Mouse (Mus musculus): ENCODE data around the gene Mul1.
"Not testable (repeated sequence)": the region's sequence is repeated elsewhere in the genome, so short reads cannot be mapped to it uniquely, and the experiment has no call there.

The Mul1 gene

GRCm38 (mm10) chr4:138434347-138435316, at the start of gene Mul1:
Mul1 (plus strand) TSS chr4:138434671.
- peak; percentile 96 for DNase-seq

GRCm38 (mm10) chr4:138393703-138394102, 40.8 kb upstream of the Mul1 start:
- DNase-seq: no peak

- peak; percentile 76 for DNase-seq
These were observed 39.1 kb upstream of the Mul1 start for GRCm38 (mm10) chr4:138395087-138395970.

GRCm38 (mm10) chr4:138395971-138396645, 38.4 kb upstream of the Mul1 start, which contains the start of gene Fam43b:
Fam43b (minus strand) TSS chr4:138396528.
- peak; percentile 82 for DNase-seq

- no peak for DNase-seq
These were observed 37.8 kb upstream of the Mul1 start for GRCm38 (mm10) chr4:138396711-138397110.

DNA sequence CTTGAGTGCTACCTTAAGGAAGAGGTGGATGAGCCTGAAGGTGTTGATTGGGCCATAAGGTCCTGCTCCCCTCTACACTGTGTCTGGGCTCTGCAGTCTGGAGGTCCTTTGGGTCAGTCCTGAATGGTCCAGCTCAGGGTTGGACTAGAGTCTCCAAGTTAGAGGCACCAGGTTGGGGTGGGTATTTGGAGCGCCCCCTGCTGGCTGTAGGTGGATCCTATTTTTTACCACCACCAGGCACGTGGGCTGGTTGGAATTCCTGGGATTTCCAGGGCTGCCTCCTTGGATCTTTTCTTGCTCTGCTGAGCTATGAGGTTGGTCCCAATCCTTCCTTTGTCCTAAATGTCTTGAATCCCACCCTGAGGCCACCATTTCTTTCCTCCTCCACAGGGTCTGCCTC, 29.7 kb upstream of the Mul1 start:
- DNase-seq: no peak

- DNase-seq: no peak
These were observed 26.8 kb upstream of the Mul1 start for GRCm38 (mm10) chr4:138407479-138408194.

- no peak for DNase-seq
These were observed 23.5 kb upstream of the Mul1 start for GRCm38 (mm10) chr4:138411011-138411410.

DNA sequence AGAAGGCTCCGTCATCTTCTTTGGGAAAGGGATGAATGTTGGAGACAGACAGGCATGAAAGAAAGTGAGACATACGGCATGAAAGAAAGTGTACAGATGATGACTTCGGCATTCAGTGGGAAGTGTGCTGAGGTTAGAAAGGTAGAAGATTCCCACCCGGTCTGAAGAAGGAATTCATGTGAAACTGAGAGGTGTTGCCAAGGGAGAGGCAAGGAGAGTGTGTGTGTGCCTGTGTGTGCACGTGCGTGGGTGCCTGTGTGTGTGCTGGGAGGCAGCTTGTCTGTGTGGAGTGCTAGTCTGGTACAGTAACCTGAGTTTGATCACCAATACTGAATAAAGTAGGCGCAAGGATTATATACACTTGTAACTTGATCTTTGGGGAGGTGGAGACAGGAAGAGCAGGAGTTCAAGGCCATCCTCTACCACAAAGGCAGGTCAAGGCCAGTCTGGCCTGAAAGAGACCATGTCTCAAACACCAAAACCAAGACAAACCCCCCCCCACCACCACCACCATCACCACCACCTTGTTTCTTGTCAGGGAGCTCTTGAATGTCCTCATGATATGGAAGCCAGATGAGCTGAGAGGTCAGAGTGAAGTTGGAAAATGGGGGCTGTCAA, 22.9 kb upstream of the Mul1 start:
- DNase-seq: no peak

DNA sequence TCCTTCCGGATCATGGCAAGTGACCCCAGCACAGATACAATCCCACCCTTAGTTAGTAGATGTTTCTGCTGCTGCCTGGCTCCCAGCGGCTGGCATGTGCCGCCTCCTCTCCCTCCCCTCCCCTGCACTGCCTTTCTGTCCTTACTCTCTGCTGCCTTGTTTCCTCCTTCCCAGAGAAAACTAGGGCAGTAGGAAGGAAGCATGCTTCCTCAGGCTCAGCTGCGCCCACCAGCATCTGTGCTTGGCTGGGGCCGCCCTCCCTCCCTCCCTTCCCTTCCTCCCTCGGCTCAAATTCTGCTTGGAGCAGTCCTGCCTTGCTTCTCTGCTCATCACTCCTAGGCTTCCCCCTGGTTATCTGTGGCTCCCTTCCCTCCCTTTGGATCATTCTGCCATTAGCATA, 19.7 kb upstream of the Mul1 start:
- DNase-seq: peak; percentile 73

DNA sequence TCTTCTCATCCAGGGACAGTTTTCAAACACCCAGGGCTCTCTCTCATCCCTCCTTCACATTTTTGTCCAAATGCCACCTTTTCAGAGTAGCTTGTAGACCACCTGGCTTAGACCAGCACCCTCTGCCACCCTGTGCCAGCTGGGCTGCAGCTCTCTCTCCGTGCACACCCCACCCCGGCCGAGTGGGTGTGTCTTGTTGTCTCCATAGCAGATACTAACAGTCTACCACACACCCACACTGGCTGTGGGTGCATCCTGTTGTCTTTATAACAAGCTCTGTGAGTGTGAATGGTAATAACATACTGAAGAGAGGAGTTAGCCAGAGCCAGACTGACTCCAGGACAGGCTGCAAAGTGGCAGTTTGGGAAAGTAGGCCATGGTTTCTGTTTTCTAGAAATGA, 18.5 kb upstream of the Mul1 start:
- DNase-seq: peak; percentile 62

DNA sequence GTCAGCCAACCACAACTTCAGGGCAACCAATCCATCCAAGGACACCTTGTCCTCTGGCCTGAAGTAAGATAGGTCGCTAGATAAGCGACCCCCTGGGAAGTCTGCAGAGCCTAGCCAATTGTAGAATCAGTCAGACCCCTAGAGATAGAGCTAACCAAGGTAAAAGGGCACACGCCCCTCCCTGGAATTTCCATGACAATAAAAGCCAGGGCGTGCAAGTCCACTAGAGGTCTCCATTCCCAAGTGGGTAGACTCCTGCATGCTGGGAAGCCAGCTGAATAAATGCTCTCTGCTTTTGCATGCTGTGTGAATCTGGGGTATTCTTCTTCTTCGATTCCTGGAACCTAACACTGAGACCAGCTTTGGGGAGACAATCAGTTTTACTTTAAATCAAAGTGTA, 18.1 kb upstream of the Mul1 start:
- no peak for DNase-seq

DNA sequence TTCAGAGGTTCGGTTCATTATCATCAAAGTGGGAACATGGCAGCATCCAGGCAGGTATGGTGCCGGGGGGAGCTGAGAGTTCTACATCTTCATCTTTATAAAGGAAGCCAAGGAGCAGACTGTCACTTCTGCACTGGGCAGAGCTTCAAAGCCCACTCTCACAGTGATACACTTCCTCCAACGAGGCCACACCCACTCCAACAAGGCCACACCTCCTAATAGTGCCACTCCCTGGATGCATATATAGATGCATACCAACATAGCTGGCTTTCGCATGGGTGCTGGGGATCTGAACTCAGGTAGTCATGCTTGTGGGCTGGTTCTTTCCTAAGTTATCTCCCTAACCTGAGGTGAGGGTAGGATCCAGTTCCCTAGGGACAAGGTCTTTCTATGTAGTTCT, 16.6 kb upstream of the Mul1 start:
- DNase-seq: no peak

DNA sequence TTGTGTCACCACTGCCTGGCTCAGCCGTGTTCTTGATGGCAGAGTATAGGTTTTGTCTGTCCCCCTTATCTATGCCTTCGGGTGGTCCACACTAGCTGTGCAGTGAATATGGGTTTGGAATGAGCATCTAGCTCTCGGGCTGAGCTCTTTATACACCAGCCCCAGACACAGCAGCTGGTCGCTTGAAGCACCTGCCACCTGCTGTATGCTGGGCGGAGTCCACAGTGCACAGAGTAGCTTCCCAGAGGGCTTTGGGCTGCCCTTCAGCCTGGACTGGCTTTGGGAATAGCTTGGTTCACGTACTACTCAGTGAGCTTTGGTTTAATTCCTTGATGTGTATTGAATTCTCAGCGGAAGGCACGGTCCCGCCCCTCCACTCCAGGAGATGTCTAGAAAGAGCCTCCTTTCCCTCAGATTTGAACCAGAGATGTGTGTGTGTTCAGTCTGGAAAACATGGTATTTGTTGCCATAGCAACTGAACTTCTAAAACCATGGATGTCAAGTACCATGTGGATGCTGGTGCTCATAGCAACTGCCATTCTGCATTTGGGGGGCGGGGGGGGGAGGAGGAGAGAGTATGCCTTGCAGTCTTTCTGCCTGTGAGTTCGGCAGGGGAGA, 16.0 kb upstream of the Mul1 start:
- DNase-seq: no peak

- DNase-seq: no peak
These were observed 9.4 kb upstream of the Mul1 start for GRCm38 (mm10) chr4:138425028-138425427.

DNA sequence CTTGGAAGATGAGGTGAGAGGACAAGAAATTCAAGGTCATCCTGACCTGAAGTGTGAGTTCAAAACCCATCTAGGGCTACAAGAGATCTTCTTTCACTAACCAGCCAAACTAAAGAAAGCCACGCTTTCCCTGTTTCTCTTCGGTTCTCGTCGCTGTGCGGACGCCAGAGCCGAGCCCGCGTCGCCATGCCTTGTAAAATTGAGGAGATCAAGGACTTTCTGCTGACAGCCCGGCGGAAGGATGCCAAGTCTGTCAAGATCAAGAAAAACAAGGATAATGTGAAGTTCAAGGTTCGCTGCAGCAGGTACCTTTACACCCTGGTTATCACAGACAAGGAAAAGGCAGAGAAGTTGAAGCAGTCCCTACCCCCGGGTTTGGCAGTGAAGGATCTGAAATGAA, 8.9 kb upstream of the Mul1 start:
- DNase-seq: not testable (repeated sequence)

- peak; percentile 86 for DNase-seq
These were observed 7.4 kb upstream of the Mul1 start for GRCm38 (mm10) chr4:138426778-138427705.

GRCm38 (mm10) chr4:138429778-138430177, 4.7 kb upstream of the Mul1 start:
- DNase-seq: no peak

DNA sequence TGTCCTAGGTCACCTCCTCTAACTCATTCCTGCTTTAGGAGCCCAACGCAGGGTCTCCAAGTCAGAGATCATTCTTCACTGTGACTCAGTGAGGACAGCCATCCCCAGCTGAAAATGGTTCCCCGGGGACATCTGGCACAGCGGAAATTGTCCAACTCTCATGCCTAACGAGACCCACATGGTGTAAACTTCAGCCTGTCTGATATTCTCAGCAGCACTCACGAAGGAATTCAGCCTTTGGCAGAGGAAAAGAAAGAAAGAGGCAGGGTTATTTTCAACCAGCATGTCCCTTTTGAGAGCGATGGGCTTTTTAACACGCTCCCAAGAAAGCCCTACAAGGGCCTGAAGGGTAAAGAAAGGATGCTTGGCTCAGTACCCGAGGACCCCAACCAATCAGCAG, 3.1 kb upstream of the Mul1 start:
- DNase-seq: no peak

DNA sequence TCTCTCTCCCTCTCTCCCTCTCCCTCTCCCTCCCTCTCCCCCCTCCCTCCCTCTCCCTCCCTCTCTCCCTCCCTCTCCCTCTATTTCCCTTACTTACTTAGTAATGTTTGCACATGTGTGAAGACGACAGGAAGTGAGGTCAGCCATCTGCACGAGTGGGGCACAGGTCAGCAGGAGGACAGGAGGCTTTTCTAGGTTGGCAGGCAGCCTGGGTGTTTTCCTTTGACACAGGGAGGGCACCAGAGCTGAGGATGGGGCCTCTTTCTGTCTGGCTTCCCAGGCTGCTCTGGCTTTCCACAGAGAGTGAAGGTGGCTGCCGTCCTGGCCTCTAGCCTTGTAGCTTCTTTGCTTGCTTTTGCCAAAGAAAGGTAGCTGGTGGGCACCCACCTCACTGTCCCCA, 5.6 kb downstream of the Mul1 start:
- no peak for DNase-seq
